Mouse (Mus musculus) layer of hippocampus, adult 2 months (tissue): ENCODE results near the gene Gsk3a. TPM values are rescaled to one million over a fixed set of nuclear protein-coding genes. Genes with fewer than 3 reads are reported as not detected.

Source experiments
- DNase-seq, 2 experiments: peaks; one replicate each; pipeline ENCODE4 v3.0.0; 2022; ENCODE audit warnings: low spot score in 2 of 2
- H3K27ac ChIP-seq: fragments of 200-600 bp; 2 replicates; pipeline ENCODE4 v1.8.1; 2022
- H3K4me3 ChIP-seq: fragments of 200-600 bp; 2 replicates; pipeline ENCODE4 v1.8.1; 2022; ENCODE audit warnings: mild to moderate bottlenecking
- CTCF ChIP-seq: fragments of 200-600 bp; conservative IDR thresholded peaks from 2 replicates; pipeline ENCODE4 v1.8.1; 2022; ENCODE audit warnings: antibody characterized with exemption, mild to moderate bottlenecking, moderate library complexity
- microRNA-seq, 2 experiments: library from miRNA; unstranded; fragments of <30 nt; microRNA quantifications; one replicate each; pipeline ENCODE4 v1.2.0; 2021
- total RNA-seq, 2 experiments: library from RNA; stranded (reverse); gene quantifications; 2 replicates each; pipeline ENCODE4 v1.2.3; 2021

Gsk3a gene
- total RNA-seq, 2 experiments from 2014 or later, result 206 to 220 TPM

- TF ChIP-seq CTCF, result no peak
- H3K27ac ChIP-seq, result peak overlapping the region; percentile 94
- DNase-seq, result peak in 1 of 2 experiments; percentile 25
- H3K4me3 ChIP-seq, result peak overlapping the region; percentile 71
Observed at GRCm38 (mm10) chr7:25178787-25179605, 58.7 kb downstream of the Gsk3a start.

- DNase-seq, result peak in 1 of 2 experiments; percentile 21
- peak overlapping the region; percentile 94 for H3K27ac ChIP-seq
- TF ChIP-seq CTCF, result no peak
- peak overlapping the region; percentile 71 for H3K4me3 ChIP-seq
Observed at GRCm38 (mm10) chr7:25178317-25178716, 59.3 kb downstream of the Gsk3a start.

Small RNAs within 50 kb of the gene (microRNA-seq; reads per million reads assigned to microRNA genes)
- gene Mir7048, result 0 to 1.1 reads per million in 2 experiments

Other genes with a start within 250 kb of the Gsk3a start
- gene Atp1a3, start 231.9 kb downstream of the Gsk3a start, total RNA-seq, result 1,000 to 10,000 TPM; 2,443 to 2,563 TPM
- gene Grik5, start 165.5 kb downstream of the Gsk3a start, total RNA-seq, result 100 to 1,000 TPM; 247 to 248 TPM
- 10 to 100 TPM; 29.3 to 30.3 TPM for gene Zfp574, start 165.3 kb downstream of the Gsk3a start, total RNA-seq
- gene Pou2f2, start 58.1 kb downstream of the Gsk3a start, total RNA-seq, result 1 to 10 TPM; 8.2 to 8.5 TPM
- 10 to 100 TPM; 23.7 to 24.1 TPM for gene Dedd2, start 17.2 kb downstream of the Gsk3a start, total RNA-seq
- gene Zfp526, start 16.4 kb downstream of the Gsk3a start, total RNA-seq, result 10 to 100 TPM; 10.5 to 12.7 TPM
- 10 to 100 TPM; 40.3 to 45.1 TPM for gene Erf, start 12.9 kb upstream of the Gsk3a start, total RNA-seq
- gene Cic, start 29.9 kb upstream of the Gsk3a start, total RNA-seq, result 100 to 1,000 TPM; 218 to 225 TPM
- gene Pafah1b3, start 60.1 kb upstream of the Gsk3a start, total RNA-seq, result 10 to 100 TPM; 16.9 to 21.0 TPM
- gene Prr19, start 63.6 kb upstream of the Gsk3a start, total RNA-seq, result not detected
- gene Tmem145, start 68.3 kb upstream of the Gsk3a start, total RNA-seq, result 10 to 100 TPM; 27.4 to 27.8 TPM
- gene Megf8, start 79.3 kb upstream of the Gsk3a start, total RNA-seq, result 100 to 1,000 TPM in 1 of 2 experiments, 10 to 100 TPM in 1; 96.9 to 100 TPM
- gene Cnfn, start 131.9 kb upstream of the Gsk3a start, total RNA-seq, result not detected
- 1 to 10 TPM; 9.1 to 10.0 TPM for gene Lipe, start 160.9 kb upstream of the Gsk3a start, total RNA-seq
- not detected for gene Cxcl17, start 175.0 kb upstream of the Gsk3a start, total RNA-seq
- gene Ceacam1, start 239.8 kb upstream of the Gsk3a start, total RNA-seq, result 1 to 10 TPM; 3.2 to 4.2 TPM